Mouse (Mus musculus) gastrocnemius, postnatal 14 days (tissue): ENCODE measurements around the gene Cbx1. TPM values are rescaled to one million over a fixed set of nuclear protein-coding genes. Genes with fewer than 3 reads are reported as not detected.
"Not testable (repeated sequence)": the region's sequence is repeated elsewhere in the genome, so short reads cannot be mapped to it uniquely, and the experiment has no call there.

ENCODE experiments used
- DNase-seq: peaks from one replicate; pipeline ENCODE4 v3.0.0; 2021; ENCODE audit warnings: mixed read lengths
- intact Hi-C: fragments of 180-260 bp; cut with DNase I; formaldehyde crosslinking; loops from one replicate; pipeline ENCODE4 v1.15.1; 2025; ENCODE audit warnings: low total_unique reads
- total RNA-seq, 2 experiments: library from RNA; stranded (reverse); gene quantifications; 2 replicates each; pipeline ENCODE4 v1.2.3; 2021

Cbx1 gene
- total RNA-seq, 2 experiments from 2014 or later, result 36.4 to 37.5 TPM

DNA sequence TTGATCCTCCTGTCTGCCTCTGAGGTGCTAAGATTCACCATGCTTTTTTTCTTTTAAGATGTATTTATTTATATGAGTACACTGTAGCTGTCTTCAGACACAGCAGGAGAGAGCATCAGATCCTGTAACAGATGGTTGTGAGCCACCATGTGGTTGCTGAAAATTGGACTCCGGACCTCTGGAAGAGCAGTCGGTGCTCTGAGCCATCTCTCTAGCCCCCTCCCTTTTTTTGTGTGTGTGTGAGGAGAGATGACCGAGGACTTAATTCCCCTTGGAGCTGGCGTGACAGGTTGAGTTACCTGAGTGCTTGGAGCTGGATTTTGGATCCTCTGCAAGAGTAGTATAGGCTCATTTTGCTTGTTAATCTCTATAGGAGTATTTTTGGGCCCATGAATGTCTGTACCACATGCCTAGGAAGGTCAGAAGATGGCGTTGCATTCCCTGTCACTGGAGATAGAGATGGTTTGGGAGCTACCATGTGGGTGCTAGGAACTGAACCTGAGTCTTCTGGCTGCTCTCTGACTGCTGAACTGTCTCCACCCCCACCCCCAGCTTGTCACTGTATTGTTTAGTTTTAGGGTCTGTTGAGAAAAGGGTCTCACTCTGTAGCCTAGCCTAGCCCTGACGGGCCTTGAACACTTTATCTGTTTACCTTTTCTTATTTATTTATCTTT lies 20.8 kb downstream of the Cbx1 start:
- no peak for DNase-seq
- intact Hi-C loops, result no loop called here

DNA sequence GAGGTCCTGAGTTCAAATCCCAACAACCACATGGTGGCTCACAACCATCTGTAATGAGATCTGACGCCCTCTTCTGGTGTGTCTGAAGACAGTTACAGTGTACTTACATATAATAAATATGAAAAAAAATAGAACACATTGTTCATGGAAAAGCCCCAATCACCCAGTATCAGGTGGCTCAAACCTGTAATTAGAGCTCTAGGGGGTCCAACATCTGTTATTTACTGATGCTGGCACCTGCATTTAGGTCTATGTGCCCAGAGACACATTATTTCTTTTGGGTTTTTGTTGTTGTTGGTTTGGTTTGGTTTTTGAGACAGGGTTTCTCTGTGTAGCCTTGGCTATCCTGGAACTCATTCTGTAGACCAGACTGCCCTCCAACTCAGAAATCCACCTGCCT lies 22.3 kb downstream of the Cbx1 start:
- DNase-seq, intact Hi-C loops: not testable (repeated sequence)

DNA sequence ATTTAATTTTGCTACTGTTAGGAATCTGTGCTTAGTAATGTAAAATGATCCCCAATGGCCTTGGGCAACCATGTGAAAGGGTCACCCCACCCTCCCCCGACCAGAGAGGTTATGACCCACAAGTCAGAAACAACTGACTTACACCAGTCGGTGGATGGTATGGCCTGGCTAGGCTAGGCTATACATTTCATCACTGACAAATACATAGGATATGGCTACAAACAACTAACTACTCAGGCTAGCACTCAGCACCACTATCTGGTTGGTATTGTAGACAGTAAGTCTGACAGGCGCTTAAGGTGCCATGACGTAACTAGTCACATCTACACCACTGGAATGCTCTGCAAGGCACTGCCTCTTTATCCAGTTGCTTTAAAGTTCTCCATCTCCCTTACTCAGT lies 24.5 kb downstream of the Cbx1 start:
- DNase-seq, result no peak
- intact Hi-C loops, result no loop called here

DNA sequence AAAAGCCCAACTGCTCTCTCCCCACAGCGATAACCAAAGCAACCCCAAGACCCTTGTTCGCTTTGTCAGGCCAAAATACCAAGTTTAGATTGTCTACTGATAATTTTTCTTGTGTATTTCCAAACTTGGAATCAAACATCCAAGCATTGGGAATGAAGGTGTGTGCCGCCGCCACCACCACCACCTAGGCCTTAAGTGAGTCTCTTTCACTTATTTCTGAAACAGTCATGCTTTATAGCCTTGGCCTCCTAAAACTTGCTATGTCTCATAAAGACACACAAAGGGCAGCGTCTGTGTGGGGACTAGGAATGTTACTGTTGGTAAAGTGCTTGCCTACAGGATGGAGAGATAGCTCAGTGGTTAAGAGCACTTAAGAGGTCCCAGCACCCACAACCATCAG lies 25.0 kb downstream of the Cbx1 start:
- intact Hi-C loops, result no loop called here
- no peak for DNase-seq

DNA sequence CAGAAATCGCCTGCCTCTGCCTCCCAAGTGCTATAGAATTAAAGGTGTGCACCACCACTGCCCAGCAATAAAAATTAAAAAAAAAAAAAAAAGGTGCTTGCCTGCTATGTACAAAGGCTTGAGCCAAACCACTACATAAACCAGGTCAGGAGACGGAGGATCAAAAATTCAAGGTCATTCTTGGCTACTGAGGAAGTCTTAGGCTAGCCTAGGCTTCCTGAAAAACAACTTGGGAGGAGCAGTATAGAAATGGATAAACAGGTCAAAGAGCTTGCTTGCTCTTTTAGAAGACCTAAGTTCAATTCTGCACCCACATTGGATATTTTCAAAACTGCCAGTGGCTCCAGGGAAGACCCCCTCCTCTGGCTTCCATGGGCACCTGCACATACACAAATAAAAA lies 25.5 kb downstream of the Cbx1 start:
- intact Hi-C loops, result no loop called here
- no peak for DNase-seq

DNA sequence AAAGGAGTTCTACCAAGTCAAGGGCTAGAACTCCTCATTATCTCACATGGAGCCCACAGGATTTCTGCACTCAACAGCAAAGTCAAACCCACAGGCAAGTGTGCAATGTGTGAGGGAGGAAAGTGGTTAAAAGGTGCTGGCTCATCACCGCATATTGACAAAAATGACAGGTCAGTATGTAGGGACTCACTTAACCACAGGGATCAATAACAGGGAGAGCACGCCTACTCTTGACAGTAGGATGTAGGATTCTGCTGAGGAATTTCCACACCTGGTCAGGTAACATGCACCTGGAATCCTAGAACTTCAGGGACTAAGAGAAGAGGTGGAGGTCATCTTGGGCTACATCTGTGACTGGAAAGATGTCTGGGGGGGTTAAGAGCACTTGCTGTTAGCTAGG lies 27.0 kb downstream of the Cbx1 start:
- intact Hi-C loops, result no loop called here
- DNase-seq, result no peak

DNA sequence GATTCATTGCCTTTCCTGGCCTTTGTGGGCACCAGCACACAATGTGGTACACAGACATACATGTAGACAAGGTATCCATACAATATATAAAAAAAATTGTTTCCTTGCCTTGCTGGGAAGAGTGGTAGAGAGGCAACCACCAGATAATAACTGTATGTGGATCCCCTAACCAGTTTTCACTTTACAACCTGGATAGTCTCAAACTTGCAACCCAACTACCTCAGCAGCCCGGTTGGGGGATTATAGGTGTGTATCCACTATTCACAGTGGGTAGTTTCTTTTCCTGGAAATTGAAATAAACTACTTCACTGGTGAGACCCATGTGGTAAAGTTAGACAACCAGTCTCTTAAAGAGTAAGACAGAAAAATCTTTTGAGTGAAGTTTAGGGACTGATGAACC lies 27.6 kb downstream of the Cbx1 start:
- intact Hi-C loops, result no loop called here
- no peak for DNase-seq

DNA sequence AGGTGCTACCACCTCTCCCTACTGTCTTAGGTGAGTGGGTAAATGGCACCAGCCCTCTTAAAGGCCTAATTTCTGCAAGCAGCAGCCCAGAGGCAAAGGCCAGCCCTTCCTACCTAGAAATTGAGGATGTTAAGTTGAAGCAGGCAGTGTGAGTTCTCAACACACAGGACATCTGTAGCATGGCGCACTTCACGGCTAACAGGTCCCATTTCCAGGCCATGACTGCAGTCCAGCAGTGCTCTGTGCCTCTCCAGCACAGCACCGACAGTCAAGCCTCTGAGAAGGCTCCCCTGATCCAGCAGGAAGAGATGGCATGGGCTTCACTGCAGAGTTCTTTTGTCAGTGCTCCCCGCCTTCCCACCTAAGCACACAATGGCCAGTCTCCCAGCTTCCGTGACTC lies 28.1 kb downstream of the Cbx1 start:
- DNase-seq, result no peak
- intact Hi-C loops, result no loop called here

DNA sequence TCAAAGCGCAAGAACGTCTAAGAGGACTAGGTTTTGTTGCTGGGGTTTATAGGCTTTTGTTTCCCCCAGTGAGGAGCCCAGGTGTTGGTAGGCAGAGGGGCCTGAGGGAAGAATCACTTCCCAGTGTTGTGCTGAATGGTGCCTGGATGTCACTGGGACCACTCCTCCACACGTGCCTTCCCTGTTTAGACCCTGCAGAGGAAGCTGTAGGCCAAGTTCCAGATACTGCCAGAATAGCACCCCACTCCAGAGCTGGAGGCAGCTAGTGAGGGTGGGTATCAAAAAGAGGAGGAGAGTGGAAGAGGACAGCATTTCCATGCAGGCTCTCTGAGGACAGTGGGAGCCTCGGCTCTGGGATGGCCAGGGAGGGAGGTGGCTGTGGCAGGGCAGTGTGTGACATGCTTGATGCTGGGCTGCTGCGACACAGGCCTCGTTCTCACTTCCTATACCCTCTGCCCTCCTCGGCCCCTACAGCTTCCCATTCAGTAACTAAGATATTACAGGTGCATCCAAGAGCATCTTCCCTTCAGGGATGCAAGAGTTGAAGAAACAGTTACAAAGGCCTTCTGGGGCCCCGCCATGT lies 29.3 kb downstream of the Cbx1 start:
- no peak for DNase-seq
- intact Hi-C loops, result no loop called here

DNA sequence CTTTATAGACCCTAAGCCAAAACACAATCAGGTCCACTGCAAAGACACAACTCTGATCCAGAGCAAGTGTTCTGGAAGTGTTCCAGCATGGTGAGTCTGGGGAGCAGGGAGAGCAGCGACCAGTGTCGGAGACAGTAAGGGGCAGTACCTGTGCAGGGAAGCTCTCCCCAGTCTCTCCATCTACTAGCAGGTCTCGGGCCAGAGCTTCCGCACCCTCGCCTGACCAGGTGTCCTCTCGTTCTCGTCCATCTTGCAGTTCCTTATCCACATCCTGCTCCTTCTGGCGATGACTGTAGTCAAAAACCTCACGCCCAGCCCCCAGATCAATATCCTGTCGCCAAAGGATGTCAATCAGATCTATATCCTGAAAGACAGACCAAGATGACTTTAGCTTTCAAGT lies 33.0 kb downstream of the Cbx1 start:
- DNase-seq, result no peak
- intact Hi-C loops, result no loop called here

DNA sequence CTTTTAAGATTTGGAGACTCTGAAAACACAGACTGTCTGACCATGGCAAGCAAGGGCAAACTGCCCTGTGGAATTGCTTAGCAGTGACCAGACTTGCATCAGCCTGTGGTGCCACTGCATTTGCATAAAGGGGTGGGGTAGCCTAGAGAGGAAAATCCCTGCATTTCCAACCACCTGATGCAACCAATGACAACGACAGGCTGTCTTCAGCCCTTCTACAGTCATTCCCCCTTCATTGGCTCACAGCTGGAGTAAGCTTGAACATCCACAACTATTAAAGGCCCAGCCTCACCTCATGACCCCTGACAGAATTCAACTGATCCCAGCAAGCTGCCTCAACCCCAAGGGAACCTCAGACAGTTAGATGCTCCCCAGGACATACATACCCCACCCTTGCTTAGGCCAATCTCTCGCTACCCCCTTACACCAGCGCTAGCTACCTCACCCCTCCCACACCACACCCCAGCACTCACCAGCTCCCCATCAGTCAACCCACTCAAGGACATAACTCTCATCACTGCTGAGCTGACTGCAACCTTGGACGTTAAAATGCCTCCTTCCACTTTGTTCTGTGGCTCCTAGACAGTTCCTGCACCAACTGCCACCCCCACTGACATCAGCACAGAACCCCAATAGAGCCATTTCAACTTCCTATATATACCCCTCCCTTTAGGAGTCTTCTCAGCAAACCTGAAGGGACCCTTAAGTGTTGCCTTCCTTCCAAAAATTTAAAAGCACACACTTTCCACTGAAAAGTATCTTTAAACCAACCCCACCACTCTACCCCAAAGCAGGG lies 33.9 kb downstream of the Cbx1 start:
- DNase-seq, result no peak
- intact Hi-C loops, result no loop called here

DNA sequence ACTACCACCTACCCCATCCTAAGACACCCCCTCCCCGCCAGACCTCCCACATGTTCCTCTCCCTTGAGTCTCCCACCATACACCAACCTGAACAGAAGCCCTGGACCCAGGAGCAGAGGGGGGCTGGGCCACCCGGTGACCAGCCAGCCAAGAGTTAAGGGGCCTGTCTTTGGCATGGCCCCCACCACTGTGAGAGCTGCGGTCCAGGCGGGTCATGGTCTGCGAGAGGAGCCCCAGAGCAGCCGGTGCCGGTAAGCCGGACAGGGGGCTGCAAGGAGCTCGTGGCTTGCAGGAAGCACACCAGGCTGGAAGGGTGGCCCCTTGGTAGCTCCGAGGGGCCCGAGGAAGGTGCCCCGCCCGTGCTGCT lies 34.5 kb downstream of the Cbx1 start:
- intact Hi-C loops, result no loop called here
- no peak for DNase-seq

DNA sequence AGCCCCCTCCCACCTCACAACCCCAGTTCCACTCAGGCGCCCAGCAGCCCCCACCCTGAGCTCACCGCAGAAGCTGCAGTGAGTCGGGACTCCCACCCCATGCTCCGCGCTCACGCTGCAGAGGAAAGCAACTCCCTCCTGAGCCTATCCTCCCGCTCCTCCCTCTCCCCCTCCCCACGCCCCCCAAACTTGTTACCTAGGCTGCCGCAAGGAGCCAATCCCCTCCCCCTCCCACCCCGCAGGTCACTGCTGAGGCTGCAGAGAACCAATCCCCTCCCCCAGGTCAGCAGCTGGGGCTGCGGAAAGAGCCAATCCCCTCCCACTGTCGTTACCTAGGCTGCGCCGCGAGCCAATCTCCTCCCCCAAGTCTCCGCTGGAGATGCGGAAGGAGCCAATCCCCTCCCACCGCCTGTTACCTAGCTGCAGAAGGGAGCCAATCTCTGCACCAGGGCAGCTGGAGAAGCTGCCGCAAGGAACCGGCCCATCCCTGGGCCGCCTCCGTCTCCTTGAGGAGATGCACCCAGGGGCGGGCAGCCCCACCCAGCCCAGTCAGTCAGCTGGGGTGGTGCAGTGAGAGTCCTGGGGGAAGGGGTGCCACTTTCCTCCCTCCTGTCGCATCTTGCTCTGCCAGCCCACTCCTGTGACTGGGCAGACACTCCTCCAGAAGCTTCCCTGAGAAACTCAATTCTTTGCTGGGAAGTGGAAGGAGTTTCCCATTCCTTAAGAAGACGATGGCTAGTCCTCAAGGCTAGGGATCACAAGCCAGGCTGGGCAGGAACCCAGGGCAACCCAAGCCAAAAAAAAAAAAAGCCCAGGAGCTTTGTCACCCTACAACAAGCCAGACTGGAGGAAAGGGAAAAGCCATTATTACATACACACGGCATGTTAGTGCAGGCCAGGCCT lies 35.2 kb downstream of the Cbx1 start:
- intact Hi-C loops, result no loop called here
- DNase-seq, result peak; percentile 82

DNA sequence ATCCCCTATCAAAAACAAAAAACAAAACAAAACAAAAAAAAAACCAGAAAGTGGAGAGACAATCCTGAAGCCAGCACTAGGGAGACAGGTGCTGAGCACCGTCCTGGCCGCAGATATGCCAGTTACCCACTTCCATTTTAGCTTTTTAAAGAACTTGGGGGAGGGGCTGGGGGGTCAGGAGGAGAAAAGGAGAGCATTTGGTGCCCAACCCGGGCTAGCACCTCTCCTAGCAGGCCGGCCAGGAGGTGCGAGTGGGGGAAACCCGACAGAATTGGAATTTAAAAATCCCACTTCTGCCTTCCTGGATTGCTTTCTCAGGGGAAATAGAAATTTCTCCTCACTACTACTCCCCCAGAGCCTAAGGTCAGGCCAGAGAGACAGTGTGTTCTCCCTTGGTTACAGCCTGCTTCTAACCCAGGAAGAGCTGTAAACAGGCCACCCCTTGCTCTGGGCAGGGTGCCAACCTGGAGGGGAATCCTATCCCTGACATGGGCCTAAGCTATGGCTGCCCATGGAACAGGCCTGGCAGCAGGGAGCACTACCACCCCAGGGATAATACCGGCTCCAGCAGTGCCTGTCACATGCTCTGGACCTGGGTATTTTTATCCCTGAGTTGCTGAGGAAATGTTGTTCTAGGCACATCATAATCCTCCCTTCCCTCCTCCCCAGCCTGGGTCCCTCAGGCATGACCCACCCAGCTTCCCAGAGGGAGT lies 36.0 kb downstream of the Cbx1 start:
- intact Hi-C loops, result no loop called here
- peak; percentile 85 for DNase-seq

DNA sequence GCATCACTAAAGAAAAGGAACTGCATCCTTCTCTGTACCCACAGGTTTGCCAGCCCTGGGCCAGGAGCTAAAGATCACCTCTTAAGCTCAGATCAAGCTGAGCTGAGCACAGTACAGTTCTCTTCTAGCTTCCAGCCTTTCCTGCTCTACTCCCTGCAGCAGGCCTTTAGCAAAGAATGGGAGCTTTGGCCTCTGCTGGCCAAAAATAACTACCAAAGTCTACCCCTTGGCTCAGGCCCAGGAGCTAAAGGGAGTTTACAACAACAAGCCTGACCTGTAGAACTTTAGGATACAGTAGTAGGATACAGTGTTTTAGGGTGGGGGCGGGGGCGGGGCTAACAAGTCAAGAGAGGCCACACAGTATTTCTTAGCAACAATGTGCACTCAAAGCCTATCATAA lies 37.6 kb downstream of the Cbx1 start:
- intact Hi-C loops, result no loop called here
- DNase-seq, result no peak

DNA sequence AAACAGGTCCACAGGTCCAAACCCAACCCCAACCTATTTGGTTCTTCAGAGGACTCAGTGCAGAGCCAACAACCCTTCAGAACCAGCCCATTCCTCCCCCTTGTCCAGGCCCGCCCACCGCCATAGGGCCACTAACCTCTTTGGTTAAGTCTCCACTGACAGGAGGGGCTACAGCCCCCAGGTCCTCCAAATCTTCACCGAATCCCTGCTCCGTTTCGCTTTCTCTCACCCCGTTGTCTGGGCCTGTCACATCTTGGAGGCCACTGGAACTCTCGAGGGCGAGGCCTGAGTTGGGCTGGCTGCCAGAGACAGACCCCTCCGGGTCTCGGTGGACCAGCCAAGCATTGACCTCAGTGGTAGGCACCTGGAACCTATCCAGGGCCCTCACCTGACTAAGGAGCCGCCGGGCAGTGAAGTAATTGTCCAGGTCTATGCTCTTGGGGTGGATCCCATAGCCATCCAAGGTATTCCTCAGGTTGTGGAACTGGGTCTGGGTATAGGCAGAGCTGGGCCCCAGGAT lies 38.2 kb downstream of the Cbx1 start:
- no peak for DNase-seq
- intact Hi-C loops, result no loop called here

DNA sequence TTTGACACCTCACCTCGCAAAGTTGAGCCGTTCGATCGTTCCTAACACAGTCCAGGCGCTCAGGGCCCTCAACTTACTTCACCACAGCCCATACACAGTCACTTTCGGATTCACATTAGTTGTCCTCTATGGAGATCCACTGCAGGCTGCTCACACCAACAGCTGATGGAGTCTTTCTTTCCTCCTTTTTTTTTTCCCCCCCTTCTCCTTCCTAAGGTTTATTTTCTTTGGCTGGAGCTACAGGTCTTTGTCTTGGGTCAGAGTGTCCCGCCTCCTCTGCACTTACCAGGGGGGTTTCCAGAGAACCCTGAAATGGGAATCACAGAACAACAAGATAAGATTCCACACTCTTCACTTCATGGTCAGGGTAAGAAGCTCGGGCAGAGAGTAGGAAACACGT lies 39.0 kb downstream of the Cbx1 start:
- intact Hi-C loops, result no loop called here
- no peak for DNase-seq

DNA sequence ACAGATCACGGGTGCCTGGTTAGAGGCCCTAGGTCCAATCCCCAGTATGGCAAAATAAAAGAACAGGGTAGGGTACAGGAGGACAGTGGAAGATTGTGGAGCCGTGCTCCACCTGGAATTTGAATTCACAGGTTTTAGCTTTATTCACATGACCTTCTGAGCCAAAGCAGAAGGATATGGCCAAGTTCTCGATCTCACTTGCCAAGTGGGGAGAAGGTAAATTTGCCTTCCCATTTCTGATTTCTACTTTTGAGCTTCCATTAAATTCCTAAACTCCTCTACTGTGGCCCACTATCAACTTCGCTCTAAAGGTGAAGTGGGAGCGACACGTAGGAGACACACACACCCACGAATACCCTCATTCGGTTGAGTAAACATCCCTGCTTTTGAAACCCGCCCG lies 40.0 kb downstream of the Cbx1 start:
- intact Hi-C loops, result no loop called here
- no peak for DNase-seq

DNA sequence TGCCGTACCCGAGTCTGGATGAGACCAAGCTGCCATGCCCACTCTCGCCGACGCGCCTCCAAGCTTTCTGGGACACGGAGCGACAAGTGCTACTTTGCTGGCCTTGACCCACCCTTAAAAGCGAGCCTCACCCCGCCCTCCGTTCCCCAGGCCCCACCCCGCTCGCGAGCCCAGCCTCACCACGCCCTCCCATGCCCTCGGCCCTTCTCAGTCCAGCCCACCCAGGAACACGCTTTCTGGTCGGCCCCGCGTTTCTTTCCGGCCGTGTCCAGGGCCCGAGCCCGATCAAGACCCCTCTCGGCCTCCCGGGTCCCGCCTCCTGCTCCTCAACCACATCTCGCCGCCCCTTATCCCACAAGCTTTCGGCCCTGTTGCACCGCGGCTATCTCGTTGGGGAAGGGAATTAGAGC lies 40.5 kb downstream of the Cbx1 start:
- intact Hi-C loops, result no loop called here
- peak; percentile 93 for DNase-seq
